Mouse (Mus musculus): ENCODE measurements at regions not wholly inside any gene's neighbourhood (a gene's known extent, or its start where the extent isn't known, plus 50 kb on each side); places are given as distances from the start of the nearest gene placed in this dataset.

GRCm38 (mm10) chr3:38742155-38742554 is 144.6 kb upstream of the Fat4 start:
- TF ChIP-seq CTCF (IDR thresholded peaks at IDR 0.05; ENCODE audit: low read depth) (no peak), EP300 (IDR thresholded peaks at IDR 0.05; ENCODE audit: low read depth) (no peak)

All from liver, embryonic 14.5 days (tissue).